Mouse (Mus musculus) cortical plate, adult 2 months (tissue): ENCODE measurements around the gene Elmod2.

Experiments used
- CTCF ChIP-seq: fragments of 200-500 bp; IDR thresholded peaks from 2 replicates; pipeline ENCODE4 v1.5.1; 2011; ENCODE audit warnings: mild to moderate bottlenecking, control low read depth, low read length; ENCODE audit not compliant: insufficient read depth; ENCODE audit errors: extremely low read depth
- POLR2A ChIP-seq: fragments of 200-500 bp; IDR thresholded peaks from 2 replicates; pipeline ENCODE4 v1.6.1; 2011; ENCODE audit warnings: mild to moderate bottlenecking, low read length, control low read depth; ENCODE audit not compliant: insufficient read depth; ENCODE audit errors: extremely low read depth

DNA sequence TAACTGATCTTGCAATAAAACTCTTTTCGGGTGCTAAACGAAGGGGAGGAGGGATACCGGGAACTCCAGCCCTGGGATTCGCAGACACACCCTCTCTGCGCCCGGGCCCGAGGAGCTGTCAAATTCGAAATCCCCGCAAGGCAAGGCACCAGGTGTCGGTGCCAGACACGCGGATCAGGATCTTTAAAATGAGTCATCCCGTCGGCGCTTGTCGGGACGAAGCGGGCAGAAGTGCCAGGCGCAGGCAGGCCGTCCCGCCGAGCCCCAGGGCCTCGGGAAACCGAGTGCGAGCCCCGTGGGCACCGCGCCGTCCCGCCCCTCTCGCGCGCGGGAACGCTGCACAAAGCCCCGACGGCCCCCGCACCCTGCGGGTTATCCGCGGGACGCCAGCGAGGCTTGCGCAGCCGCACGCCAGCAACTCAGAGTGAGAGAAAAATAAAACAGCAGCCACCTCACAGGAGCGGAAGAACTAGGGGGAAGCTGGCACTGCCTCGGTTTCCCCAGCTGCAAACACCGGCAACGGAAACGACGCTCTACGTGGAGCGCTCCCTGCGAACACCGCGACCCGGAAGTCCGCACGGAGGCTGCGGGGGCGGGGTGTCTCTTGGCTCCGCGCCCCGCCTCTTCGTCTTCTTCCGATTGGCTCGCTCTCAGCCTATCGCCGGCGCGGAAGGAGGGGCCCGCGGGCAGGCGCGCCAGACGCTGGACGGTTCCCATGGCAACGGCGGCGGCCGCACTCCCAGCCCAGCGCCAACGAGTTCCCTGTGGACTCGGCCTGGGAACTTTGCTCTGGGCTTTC, at the start of gene Elmod2:
- TF ChIP-seq CTCF (no peak), POLR2A (peak; percentile 58; the same call in 1 of the 2 replicates)
